Mouse (Mus musculus): Measurements from ENCODE around the gene Frk. TPM values are rescaled to one million over a fixed set of nuclear protein-coding genes. Genes with fewer than 3 reads are reported as not detected.

Gene Frk
- total and polyA plus RNA-seq, 2 experiments from 2014 or later, result 2.4 to 3.5 TPM

DNA sequence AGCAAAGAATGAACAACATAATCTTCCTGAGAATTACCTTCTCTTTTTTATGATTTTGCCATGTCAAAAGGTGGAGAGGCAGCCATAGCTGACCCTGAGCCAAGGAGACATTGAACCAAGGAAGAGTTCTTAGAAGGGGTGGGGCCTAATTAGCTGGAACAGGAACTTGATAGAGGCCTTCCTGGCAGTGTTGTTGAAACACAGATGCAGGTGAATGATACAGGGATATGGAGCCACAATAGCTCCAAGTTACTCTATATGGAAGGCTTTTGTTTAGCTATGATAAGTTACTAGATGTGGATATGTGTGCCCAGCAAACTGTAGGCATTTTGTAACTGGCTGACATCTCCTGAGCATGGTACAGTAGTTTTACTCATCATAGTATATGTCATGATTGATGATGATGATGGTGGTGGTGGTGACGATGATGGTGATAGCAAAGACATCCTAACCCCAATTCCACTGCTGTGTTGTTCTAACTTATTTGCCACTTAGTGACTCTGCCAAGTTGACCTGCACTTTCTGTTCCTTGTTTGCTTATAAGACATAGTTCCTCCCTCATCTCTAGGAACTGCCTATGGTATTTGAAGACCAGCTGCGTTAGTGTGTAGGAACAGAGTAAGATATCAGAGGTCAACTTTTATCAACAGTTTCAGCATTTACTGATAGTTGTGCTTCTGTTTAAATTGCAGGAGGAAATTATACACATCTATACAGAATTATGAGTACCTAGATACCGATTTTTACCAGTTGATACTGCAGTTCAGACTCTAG is 58.7 kb downstream of the Frk start:
- Histone ChIP-seq H3K36me3 (replicated peaks; ENCODE audit: control insufficient read depth, insufficient read depth, low read length) (no peaks in the 10 kb centered on the region), H3K27ac (ENCODE audit: low read depth) (no peak overlapping the region), H3K4me1 (ENCODE audit: control insufficient read depth, insufficient read depth) (no peaks in the 10 kb centered on the region), H3K9me3 (replicated peaks; ENCODE audit: control insufficient read depth, low read length) (no peaks in the 10 kb centered on the region), H3K9ac (replicated peaks; ENCODE audit: low read depth, low read length) (no peak overlapping the region), H3K4me2 (ENCODE audit: low read depth, low read length) (no peak overlapping the region), H3K27me3 (ENCODE audit: control insufficient read depth, insufficient read depth, low read length) (no peaks in the 10 kb centered on the region), H3K4me3 (ENCODE audit: low read depth, low read length) (no peak overlapping the region)
- TF ChIP-seq CTCF (IDR thresholded peaks at IDR 0.05; ENCODE audit: low read depth) (no peak), EP300 (IDR thresholded peaks at IDR 0.05; ENCODE audit: low read depth) (no peak)
- 67% methylated on average over 3 of the region's 3 CpGs for WGBS
- ATAC-seq (ENCODE audit: insufficient read depth, low read depth) (no peak), DNase-seq (ENCODE audit: low spot score) (no peak)

DNA sequence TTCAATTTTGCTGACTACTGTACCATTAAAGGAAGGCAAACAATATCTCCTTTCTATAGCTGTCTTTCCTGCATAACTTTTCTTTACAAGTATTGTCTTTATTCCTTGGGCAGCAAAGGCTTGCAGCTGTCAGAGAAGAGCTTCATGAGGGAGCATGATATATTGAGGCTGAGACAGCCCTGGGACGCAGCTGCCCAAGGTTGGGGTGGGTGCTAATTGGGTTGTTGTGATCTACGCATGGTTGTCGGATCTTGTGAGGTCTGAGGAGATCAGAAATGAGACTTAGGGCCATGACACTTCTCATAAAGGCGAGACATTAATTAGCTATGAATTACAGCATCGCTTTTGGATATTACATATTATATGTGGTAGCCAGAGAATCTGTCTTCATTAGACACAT is 67.4 kb downstream of the Frk start:
- Histone ChIP-seq H3K9me3 (replicated peaks; ENCODE audit: control insufficient read depth, low read length) (no peaks in the 10 kb centered on the region), H3K4me3 (ENCODE audit: low read depth, low read length) (no peak overlapping the region), H3K27ac (ENCODE audit: low read depth) (no peak overlapping the region), H3K27me3 (ENCODE audit: control insufficient read depth, insufficient read depth, low read length) (no peaks in the 10 kb centered on the region), H3K9ac (replicated peaks; ENCODE audit: low read depth, low read length) (no peak overlapping the region), H3K4me2 (ENCODE audit: low read depth, low read length) (no peak overlapping the region), H3K4me1 (ENCODE audit: control insufficient read depth, insufficient read depth) (no peaks in the 10 kb centered on the region), H3K36me3 (replicated peaks; ENCODE audit: control insufficient read depth, insufficient read depth, low read length) (no peaks in the 10 kb centered on the region)
- DNase-seq (ENCODE audit: low spot score), result no peak
- TF ChIP-seq CTCF (IDR thresholded peaks at IDR 0.05; ENCODE audit: low read depth) (no peak), EP300 (IDR thresholded peaks at IDR 0.05; ENCODE audit: low read depth) (no peak)
- 82% methylated on average over 5 of the region's 5 CpGs for WGBS
- no peak for ATAC-seq (ENCODE audit: insufficient read depth, low read depth)

GRCm38 (mm10) chr10:34551636-34552035 is 68.4 kb downstream of the Frk start:
- H3K27ac ChIP-seq (ENCODE audit: low read depth), result no peak overlapping the region
- ATAC-seq (ENCODE audit: insufficient read depth, low read depth), result no peak
- TF ChIP-seq CTCF (IDR thresholded peaks at IDR 0.05; ENCODE audit: low read depth) (no peak), EP300 (IDR thresholded peaks at IDR 0.05; ENCODE audit: low read depth) (no peak)
- H3K4me2 ChIP-seq (ENCODE audit: low read depth, low read length), result no peak overlapping the region
- H3K9me3 ChIP-seq (replicated peaks; ENCODE audit: control insufficient read depth, low read length), result no peaks in the 10 kb centered on the region
- H3K4me3 ChIP-seq (ENCODE audit: low read depth, low read length), result no peak overlapping the region
- H3K9ac ChIP-seq (replicated peaks; ENCODE audit: low read depth, low read length), result no peak overlapping the region
- H3K4me1 ChIP-seq (ENCODE audit: control insufficient read depth, insufficient read depth), result no peaks in the 10 kb centered on the region
- H3K36me3 ChIP-seq (replicated peaks; ENCODE audit: control insufficient read depth, insufficient read depth, low read length), result no peaks in the 10 kb centered on the region
- WGBS, result 72% methylated on average over 5 of the region's 5 CpGs
- DNase-seq (ENCODE audit: low spot score), result no peak
- H3K27me3 ChIP-seq (ENCODE audit: control insufficient read depth, insufficient read depth, low read length), result no peaks in the 10 kb centered on the region

DNA sequence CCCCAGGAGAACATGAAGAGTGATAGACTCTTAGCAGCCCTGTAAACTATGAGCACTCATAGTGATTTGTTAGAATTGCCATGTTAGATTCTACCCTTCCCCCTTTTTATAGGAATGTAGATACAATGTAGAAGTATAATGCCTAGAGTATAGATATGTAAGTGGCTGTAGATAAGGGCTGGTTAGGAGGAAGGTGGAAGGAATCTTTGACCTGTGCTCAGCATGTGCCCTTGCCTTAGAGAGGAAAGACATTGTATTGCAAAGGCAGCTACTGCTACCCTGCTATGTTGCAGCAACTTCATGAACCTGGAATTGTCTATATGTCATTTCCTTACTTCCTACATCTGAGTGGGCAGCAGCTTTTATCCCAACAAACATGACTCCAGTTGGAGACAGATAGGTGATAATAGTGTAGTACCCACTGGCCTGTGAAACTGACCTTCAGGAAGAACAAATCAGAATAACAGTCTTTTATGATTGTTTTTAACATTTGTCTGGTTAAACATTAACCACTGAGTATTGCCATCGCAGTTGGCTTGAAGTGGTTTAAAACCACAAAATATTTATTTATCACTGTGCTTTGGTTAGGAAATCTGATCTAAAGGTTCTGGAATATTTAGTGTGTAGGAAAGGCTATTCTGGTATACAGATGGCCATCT is 80.4 kb downstream of the Frk start:
- WGBS, result 91% methylated on average over 1 of the region's 1 CpGs
- no peak for ATAC-seq (ENCODE audit: insufficient read depth, low read depth)
- Histone ChIP-seq H3K27ac (ENCODE audit: low read depth) (no peak overlapping the region), H3K4me3 (ENCODE audit: low read depth, low read length) (no peak overlapping the region), H3K4me1 (ENCODE audit: control insufficient read depth, insufficient read depth) (no peaks in the 10 kb centered on the region), H3K9ac (replicated peaks; ENCODE audit: low read depth, low read length) (no peak overlapping the region), H3K9me3 (replicated peaks; ENCODE audit: control insufficient read depth, low read length) (no peaks in the 10 kb centered on the region), H3K36me3 (replicated peaks; ENCODE audit: control insufficient read depth, insufficient read depth, low read length) (no peaks in the 10 kb centered on the region), H3K27me3 (ENCODE audit: control insufficient read depth, insufficient read depth, low read length) (no peaks in the 10 kb centered on the region), H3K4me2 (ENCODE audit: low read depth, low read length) (no peak overlapping the region)
- no peak for DNase-seq (ENCODE audit: low spot score)
- TF ChIP-seq CTCF (IDR thresholded peaks at IDR 0.05; ENCODE audit: low read depth) (no peak), EP300 (IDR thresholded peaks at IDR 0.05; ENCODE audit: low read depth) (no peak)

DNA sequence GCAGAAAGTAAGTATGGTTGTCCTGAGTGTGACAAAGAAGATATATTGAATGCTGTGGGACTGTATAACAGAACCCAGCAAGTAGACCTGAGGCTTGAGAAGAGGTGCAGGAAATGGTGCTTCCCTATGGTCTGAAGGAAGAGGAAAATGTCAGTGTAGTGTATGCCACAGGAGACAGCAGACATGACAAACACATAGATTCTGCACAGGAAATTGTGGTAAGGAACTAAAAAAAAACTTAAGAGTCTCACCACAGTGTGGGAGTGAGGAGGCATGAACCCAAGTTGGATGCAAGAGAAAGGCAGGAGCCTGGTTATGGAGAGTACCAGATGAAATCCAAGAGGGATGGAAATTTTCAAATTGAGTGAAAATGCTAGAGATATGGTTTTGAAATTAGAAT is 132.3 kb downstream of the Frk start:
- Histone ChIP-seq H3K27ac (ENCODE audit: low read depth) (no peak overlapping the region), H3K9me3 (replicated peaks; ENCODE audit: control insufficient read depth, low read length) (no peaks in the 10 kb centered on the region), H3K4me2 (ENCODE audit: low read depth, low read length) (no peak overlapping the region), H3K27me3 (ENCODE audit: control insufficient read depth, insufficient read depth, low read length) (no peaks in the 10 kb centered on the region), H3K4me3 (ENCODE audit: low read depth, low read length) (no peak overlapping the region), H3K4me1 (ENCODE audit: control insufficient read depth, insufficient read depth) (no peaks in the 10 kb centered on the region), H3K36me3 (replicated peaks; ENCODE audit: control insufficient read depth, insufficient read depth, low read length) (no peaks in the 10 kb centered on the region), H3K9ac (replicated peaks; ENCODE audit: low read depth, low read length) (no peak overlapping the region)
- no peak for ATAC-seq (ENCODE audit: insufficient read depth, low read depth)
- no peak for DNase-seq (ENCODE audit: low spot score)
- TF ChIP-seq EP300 (IDR thresholded peaks at IDR 0.05; ENCODE audit: low read depth), result no peak
- no peak for TF ChIP-seq CTCF (IDR thresholded peaks at IDR 0.05; ENCODE audit: low read depth)
